Mouse (Mus musculus) G1E (cell line): ENCODE measurements around the gene Slit1. TPM values are rescaled to one million over a fixed set of nuclear protein-coding genes. Genes with fewer than 3 reads are reported as not detected.

Source experiments
- ATAC-seq: 2 replicates; pipeline ENCODE4 v1.8.0; 2016; ENCODE audit warnings: mild to moderate bottlenecking; ENCODE audit not compliant: insufficient number of reproducible peaks, poor library complexity, low FRiP score, severe bottlenecking; ENCODE audit errors: extremely low read depth
- DNase-seq: peaks from one replicate; pipeline ENCODE4 v3.0.0; 2012; ENCODE audit warnings: low spot score
- H3K27me3 ChIP-seq: 2 replicates; pipeline ENCODE4 v1.6.1; 2012; ENCODE audit warnings: mild to moderate bottlenecking, low read length, inconsistent platforms; ENCODE audit not compliant: insufficient read depth
- H3K36me3 ChIP-seq: replicated peaks from 2 replicates; pipeline ENCODE3; 2012; ENCODE audit warnings: mild to moderate bottlenecking, inconsistent platforms
- H3K4me1 ChIP-seq: 2 replicates; pipeline ENCODE4 v1.6.1; 2012; ENCODE audit warnings: low read depth, low read length, inconsistent platforms, mixed read lengths; ENCODE audit not compliant: insufficient read depth
- H3K4me3 ChIP-seq: 2 replicates; pipeline ENCODE4 v1.5.1; 2012; ENCODE audit warnings: low read depth, mild to moderate bottlenecking, inconsistent platforms, low read length, moderate library complexity, mixed read lengths
- H3K9me3 ChIP-seq: replicated peaks from 2 replicates; pipeline ENCODE4 v1.6.1; 2012; ENCODE audit warnings: inconsistent platforms
- CTCF ChIP-seq: IDR thresholded peaks from 2 replicates; pipeline ENCODE4 v1.5.1; 2012; ENCODE audit warnings: low read depth, low read length, inconsistent platforms, mixed read lengths
- GATA1 ChIP-seq: IDR thresholded peaks from 2 replicates; pipeline ENCODE4 v1.6.1; 2012; ENCODE audit warnings: borderline replicate concordance, low read length, inconsistent platforms, mixed read lengths
- GATA2 ChIP-seq: IDR thresholded peaks from 2 replicates; pipeline ENCODE4 v1.6.1; 2012; ENCODE audit warnings: low read depth, low read length, inconsistent platforms, borderline replicate concordance
- POLR2AphosphoS5 ChIP-seq: IDR thresholded peaks from 2 replicates; pipeline ENCODE4 v1.6.1; 2012; ENCODE audit warnings: low read depth, low read length, inconsistent platforms; ENCODE audit not compliant: insufficient replicate concordance
- TAL1 ChIP-seq: conservative IDR thresholded peaks from 2 replicates; pipeline ENCODE4 v1.6.1; 2012; ENCODE audit warnings: low read depth, low read length, inconsistent platforms, mixed read lengths
- polyA plus RNA-seq: library from polyadenylated mRNA; stranded (reverse); fragments of >175 nt; gene quantifications from 2 replicates; pipeline ENCODE4 v1.2.3, GENCODE M21; 2012
- total RNA-seq, 2 experiments: library from RNA; stranded (forward) in 1 of 2; stranded (reverse) in 1 of 2; fragments of 200-1000 nt in 1 of 2; fragments of >200 nt in 1 of 2; fragmentation: Nextera tagmentation in 1 of 2; gene quantifications; 2 replicates each; pipeline ENCODE4 v1.2.3; 2014 to 2017

Slit1 gene
- total and polyA plus RNA-seq, 3 experiments = 0.04 to 0.11 TPM; not detected in 1

DNA sequence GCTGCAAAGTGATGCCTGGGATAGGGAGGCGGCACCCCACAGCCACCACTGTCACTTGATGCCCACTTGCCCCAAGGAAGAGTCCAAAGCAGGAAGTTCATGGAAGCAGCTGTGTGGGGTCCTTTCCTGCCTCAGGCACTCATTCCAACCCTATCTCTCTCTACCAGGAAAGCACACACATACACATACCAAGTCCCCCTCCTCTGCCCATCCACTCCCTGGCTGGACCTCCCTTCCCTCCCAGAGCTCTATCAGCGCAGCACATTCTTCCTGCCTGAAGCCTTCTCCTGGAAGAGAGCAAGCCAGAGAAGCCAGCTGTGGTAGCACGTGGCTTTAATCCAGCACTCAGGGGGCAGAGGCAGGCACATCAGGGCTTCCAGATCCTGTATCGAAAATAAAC is 65.9 kb downstream of the Slit1 start:
- H3K36me3 ChIP-seq = no peaks in the 10 kb centered on the region
- no peaks in the 10 kb centered on the region for H3K9me3 ChIP-seq
- TF ChIP-seq POLR2AphosphoS5 (no peak), GATA2 (no peak), TAL1 (no peak), CTCF (no peak), GATA1 (no peak)
- no peak overlapping the region for H3K4me3 ChIP-seq
- peaks cover 3% of the 10 kb centered on the region; the same call in 1 of the 2 replicates for H3K27me3 ChIP-seq
- H3K4me1 ChIP-seq = no peaks in the 10 kb centered on the region
- DNase-seq = no peak
- no peak for ATAC-seq

DNA sequence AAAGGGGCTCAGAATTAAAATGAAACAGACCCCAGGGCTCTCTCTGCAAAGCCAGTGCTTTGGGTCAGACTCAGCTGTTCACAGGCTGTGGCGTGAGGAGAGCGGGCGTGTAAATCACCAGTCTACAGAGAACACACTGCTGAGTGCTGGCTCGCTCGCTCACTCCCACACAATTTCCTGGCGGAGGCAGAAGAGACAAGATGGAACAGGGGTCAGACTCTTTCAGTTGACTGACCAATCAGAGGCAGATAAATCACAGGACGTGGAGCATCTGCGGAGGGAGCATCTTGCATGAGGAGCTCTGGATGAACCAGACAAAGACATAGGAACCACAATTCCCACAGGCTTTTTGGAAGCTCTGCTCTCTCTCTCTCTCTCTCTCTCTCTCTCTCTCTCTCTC is 67.9 kb downstream of the Slit1 start:
- Histone ChIP-seq H3K27me3 (peaks cover 3% of the 10 kb centered on the region; the same call in 1 of the 2 replicates), H3K4me3 (no peak overlapping the region), H3K4me1 (no peaks in the 10 kb centered on the region), H3K9me3 (no peaks in the 10 kb centered on the region), H3K36me3 (no peaks in the 10 kb centered on the region)
- ATAC-seq (no peak), DNase-seq (no peak)
- TF ChIP-seq TAL1 (no peak), GATA2 (no peak)

DNA sequence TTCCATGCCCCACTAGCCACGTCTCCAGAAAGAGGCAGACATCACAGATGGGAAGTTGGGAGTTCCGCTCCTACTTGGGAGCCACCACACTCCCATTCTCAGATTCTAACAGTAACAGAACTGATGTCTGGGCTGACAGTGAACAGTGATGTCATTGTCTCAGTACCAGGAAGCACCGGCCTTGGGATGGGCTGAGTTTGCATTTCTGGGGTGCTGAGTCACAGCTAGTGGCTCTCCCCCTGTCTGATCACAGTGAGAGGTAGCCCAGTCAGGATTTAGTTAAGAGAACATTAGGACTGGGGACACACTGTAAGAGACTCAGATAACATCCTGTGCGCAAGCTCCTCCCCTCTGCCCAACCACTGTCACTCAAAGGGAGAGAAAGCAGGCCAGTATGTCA is 69.1 kb downstream of the Slit1 start:
- H3K27me3 ChIP-seq = peaks cover 6% of the 10 kb centered on the region; the same call in 1 of the 2 replicates
- DNase-seq (no peak), ATAC-seq (no peak)
- no peak overlapping the region for H3K4me3 ChIP-seq
- H3K36me3 ChIP-seq = no peaks in the 10 kb centered on the region
- no peaks in the 10 kb centered on the region for H3K9me3 ChIP-seq
- no peaks in the 10 kb centered on the region for H3K4me1 ChIP-seq
- no peak for TF ChIP-seq GATA1
- TF ChIP-seq CTCF = no peak
- TF ChIP-seq TAL1 = no peak
- TF ChIP-seq GATA2 = no peak
- no peak for TF ChIP-seq POLR2AphosphoS5

DNA sequence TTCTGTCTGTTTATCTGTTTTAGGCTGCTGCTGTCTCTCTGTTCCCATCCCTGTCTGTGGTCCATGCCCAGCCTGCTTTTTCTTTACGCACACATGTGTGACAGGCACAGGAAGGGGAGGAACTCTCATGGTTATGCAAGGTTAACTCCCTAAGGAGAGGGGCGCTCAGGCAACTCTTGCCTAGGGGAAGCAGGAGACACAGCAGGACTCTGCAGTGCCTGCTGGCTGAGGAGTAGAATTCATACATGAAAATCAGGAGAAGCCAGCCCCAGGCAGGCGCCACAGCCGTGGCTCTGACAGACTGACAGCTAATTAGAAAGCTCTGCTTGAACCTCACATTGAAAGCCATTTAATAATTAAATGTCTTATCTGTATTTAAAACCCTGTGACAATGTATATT is 70.6 kb downstream of the Slit1 start:
- Histone ChIP-seq H3K4me3 (no peak overlapping the region), H3K9me3 (no peaks in the 10 kb centered on the region), H3K36me3 (no peaks in the 10 kb centered on the region), H3K4me1 (no peaks in the 10 kb centered on the region), H3K27me3 (peaks cover 8% of the 10 kb centered on the region; the same call in 1 of the 2 replicates)
- ATAC-seq (no peak), DNase-seq (no peak)
- no peak for TF ChIP-seq TAL1
- TF ChIP-seq CTCF = no peak
- TF ChIP-seq GATA1 = no peak
- TF ChIP-seq GATA2 = no peak
- TF ChIP-seq POLR2AphosphoS5 = no peak

DNA sequence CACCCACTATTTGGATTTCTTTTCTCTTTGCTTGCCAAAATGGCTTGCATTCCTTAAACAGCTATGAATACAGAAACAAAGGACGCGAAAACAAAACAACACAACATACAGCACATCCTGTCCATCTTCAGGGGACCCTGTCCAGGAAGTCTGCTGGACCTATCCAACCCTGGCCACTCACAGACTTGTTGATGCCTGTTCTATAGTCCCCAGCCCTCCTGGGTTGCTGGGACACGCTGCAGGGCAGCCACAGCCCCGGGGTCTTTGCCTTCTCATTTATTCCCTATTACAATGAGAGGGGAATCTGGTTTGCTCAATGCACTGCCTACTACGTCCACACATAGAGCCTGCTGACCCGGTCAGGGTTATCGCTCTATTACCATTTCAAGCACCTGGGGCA is 72.5 kb downstream of the Slit1 start:
- no peaks in the 10 kb centered on the region for H3K36me3 ChIP-seq
- no peak for DNase-seq
- no peaks in the 10 kb centered on the region for H3K4me1 ChIP-seq
- H3K27me3 ChIP-seq = peaks cover 13% of the 10 kb centered on the region; the same call in 1 of the 2 replicates
- TF ChIP-seq GATA1 = no peak
- TF ChIP-seq CTCF = no peak
- no peak for TF ChIP-seq TAL1
- no peak for TF ChIP-seq GATA2
- TF ChIP-seq POLR2AphosphoS5 = no peak
- no peak for ATAC-seq
- H3K4me3 ChIP-seq = no peak overlapping the region
- H3K9me3 ChIP-seq = no peaks in the 10 kb centered on the region

DNA sequence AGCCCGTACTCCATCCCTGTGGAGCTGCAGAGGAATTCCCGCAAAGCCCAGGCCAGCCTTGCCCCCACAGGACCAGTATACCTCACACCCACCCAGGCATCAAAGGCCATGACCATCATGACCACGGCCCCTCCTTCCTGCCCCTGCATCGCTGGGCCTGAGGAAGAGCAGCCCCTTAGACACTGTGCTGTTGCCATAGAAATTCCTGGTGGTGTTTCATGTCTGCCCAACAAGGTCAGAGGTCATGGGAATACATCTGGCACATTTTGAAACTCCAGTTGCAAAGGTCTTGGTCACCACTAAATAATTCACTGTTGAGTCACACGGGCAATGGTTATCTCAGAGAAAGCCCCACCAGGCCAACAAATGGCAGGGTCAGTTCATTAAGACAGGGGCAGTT is 73.0 kb downstream of the Slit1 start:
- no peaks in the 10 kb centered on the region for H3K4me1 ChIP-seq
- DNase-seq (no peak), ATAC-seq (no peak)
- TF ChIP-seq POLR2AphosphoS5 (no peak), GATA1 (no peak), CTCF (no peak), GATA2 (no peak), TAL1 (no peak)
- peaks cover 13% of the 10 kb centered on the region; the same call in 1 of the 2 replicates for H3K27me3 ChIP-seq
- H3K9me3 ChIP-seq = no peaks in the 10 kb centered on the region
- H3K36me3 ChIP-seq = no peaks in the 10 kb centered on the region
- no peak overlapping the region for H3K4me3 ChIP-seq

DNA sequence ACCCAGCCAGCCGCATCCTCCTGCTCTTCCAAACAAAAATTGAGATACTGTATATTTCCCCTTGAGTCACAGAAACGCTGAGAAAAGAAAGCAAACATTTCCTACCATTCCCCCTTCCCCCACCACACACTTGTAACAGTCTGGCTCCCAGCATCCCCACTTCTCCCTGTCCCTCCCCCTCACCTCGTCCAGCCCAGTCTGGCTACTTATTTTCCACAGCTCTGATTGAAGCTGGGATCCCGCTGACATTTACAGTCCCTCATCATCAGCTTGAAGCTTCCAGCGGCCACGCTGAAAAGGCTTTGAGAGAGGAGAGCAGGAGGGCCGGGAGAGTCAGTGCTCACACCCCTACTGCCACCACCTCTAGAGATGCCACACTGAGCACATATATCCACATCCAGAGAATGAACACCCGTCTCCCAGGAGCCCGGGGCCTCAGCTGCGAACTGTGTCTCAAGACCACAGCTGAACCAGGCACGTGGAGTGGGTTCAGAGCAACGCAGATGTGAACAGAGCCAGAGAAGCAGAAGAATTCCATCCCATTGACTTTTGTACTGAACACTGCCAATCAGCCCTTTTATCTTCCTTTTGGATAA is 73.6 kb downstream of the Slit1 start:
- TF ChIP-seq GATA1 (no peak), GATA2 (no peak), TAL1 (no peak), CTCF (no peak), POLR2AphosphoS5 (no peak)
- no peak for DNase-seq
- no peaks in the 10 kb centered on the region for H3K4me1 ChIP-seq
- peaks cover 14% of the 10 kb centered on the region; the same call in 1 of the 2 replicates for H3K27me3 ChIP-seq
- no peaks in the 10 kb centered on the region for H3K9me3 ChIP-seq
- ATAC-seq = no peak
- H3K4me3 ChIP-seq = no peak overlapping the region
- no peaks in the 10 kb centered on the region for H3K36me3 ChIP-seq
